Mouse (Mus musculus): ENCODE results near the gene Npas2. TPM values are rescaled to one million over a fixed set of nuclear protein-coding genes. Genes with fewer than 3 reads are reported as not detected.

Gene Npas2
- polyA plus RNA-seq, 1 experiment: 21.1 TPM

DNA sequence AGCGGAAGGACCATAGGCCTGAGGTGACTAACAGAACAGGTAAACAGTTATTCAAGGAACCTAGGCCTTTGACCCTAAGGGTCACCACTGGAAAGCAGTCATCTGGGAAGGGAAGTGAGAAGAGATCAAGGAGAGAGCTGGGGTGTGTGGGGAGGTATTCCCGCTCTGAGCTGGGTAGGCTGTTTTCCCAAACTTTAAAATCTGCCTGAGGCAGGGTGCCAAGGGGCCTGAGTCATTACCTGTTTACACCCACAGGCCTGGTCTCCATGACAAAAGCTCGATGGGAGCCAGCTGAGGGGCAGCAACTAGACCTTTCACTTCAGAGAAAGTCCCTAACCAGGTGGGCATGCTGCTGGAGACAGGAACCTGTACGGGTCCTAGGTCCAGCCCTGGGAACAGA, 205.7 kb downstream of the Npas2 start:
- no peak for DNase-seq (ENCODE audit: extremely low spot score in 1 of 2, low spot score in 1 of 2)

DNA sequence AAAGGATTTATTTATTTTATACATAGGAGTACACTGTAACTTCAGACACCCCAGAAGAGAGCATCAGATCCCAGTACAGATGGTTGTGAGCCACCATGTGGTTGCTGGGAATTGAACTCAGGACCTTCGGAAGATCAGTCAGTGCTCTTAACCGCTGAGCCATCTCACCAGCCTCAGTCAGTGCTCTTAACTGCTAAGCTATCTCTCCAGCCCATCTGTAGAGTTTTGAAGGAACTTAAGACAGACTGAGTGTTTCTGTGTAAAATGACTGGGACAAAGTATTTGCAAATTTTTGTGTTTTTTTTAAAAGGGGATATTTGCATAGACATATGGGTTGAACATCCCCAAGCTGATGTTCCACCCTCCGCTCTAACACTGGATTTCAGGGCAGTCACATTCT, 206.6 kb downstream of the Npas2 start:
- DNase-seq (ENCODE audit: extremely low spot score in 1 of 2, low spot score in 1 of 2): no peak

- no peak for DNase-seq (ENCODE audit: extremely low spot score in 1 of 2, low spot score in 1 of 2)
Observed at GRCm38 (mm10) chr1:39407108-39407507, 213.6 kb downstream of the Npas2 start.

DNA sequence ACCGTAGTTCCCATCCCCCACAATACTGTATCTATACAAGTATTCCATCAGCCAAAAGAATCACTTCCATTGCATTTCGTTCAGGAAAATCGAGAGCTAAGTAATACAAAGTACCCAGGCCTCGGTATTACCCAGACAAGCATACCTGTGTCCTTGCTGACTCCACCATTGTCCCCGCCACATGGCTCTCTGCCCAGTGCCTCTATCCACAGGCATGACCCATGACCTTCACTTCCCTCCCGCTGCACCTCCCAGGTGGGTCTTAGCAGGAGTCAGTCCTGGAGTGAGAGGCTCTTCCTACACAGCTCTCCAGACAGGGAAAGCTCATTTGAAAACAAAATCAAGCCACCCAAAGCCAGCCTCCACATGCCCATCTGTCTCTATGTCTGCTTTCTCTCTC, 214.6 kb downstream of the Npas2 start:
- no peak for DNase-seq (ENCODE audit: extremely low spot score in 1 of 2, low spot score in 1 of 2)

DNA sequence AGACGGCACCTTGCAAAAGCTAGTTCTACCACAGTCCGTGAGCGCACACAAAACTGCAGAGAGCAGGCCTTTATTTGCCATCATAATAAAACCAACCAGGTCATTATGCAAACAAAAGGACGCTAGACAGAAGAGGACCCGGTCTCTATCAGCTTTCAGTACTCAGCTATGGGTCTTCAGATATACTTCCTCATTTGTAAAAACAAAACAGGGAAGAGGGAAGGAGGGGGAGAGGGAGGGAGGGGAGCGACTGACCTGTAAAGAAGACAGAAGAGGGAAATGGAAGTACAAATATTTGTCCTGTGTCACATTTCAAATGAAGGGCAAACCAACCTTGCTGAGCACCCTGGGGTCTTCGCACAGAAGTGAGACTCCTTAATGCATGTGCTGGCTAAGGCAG, 215.1 kb downstream of the Npas2 start:
- no peak for DNase-seq (ENCODE audit: extremely low spot score in 1 of 2, low spot score in 1 of 2)

DNA sequence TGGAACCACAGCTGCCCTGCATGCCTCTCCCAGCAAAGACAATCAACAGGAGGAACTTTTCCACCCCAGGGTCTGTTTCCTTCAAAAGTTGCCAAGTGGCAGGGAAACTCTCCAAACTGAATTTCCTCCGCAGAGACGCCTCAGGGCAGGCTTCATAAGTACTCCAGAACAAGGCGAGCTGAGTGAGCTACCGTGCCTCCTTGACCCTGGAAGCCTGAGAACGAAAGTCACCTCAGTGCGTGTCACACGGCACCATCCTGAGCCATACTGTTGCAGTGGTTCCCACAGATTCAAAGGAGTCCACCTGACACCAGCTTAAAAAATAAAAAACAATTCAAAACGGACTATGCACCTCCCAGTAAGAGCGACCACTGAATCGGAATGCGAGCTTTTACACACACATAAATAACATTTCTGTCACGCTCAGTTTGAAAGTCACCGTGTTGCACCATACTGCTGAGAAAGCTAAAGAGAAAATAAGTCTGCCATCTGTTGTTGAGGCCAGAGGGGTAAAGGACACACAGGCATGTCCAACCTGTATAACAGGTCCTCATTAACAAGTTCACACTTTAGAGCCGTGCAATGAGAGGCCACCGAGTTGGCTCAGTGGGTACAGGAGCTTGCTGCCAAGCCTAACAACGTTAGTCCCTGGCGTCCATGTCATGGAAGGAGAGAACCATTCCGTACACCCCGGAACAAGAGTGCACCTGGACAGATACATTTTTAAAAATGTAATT, 216.7 kb downstream of the Npas2 start:
- no peak for DNase-seq (ENCODE audit: extremely low spot score in 1 of 2, low spot score in 1 of 2)

Other genes starting within 250 kb of the Npas2 start
- 44.7 and 53.8 TPM in 2 replicates for gene Pdcl3, start 208.1 kb upstream of the Npas2 start, polyA plus RNA-seq (2012; rRNA removed)
- 751 and 916 TPM in 2 replicates for gene Rpl31, start 174.1 kb downstream of the Npas2 start, polyA plus RNA-seq (2012; rRNA removed)

Data from frontal cortex, adult 2 months (tissue).